Mouse (Mus musculus): ENCODE results near the gene Slc15a3.

Slc15a3 gene

GRCm38 (mm10) chr19:10869241-10869885 is 29.8 kb downstream of the Slc15a3 start:
- no peak for DNase-seq (ENCODE audit: low spot score in 2 of 2)

GRCm38 (mm10) chr19:10869886-10870527 is 30.5 kb downstream of the Slc15a3 start, which contains the start of gene Tmem132a:
Gene Tmem132a (minus strand): TSS chr19:10869940.
- no peak for DNase-seq (ENCODE audit: low spot score in 2 of 2)

GRCm38 (mm10) chr19:10870676-10871075 is 31.1 kb downstream of the Slc15a3 start:
- no peak for DNase-seq (ENCODE audit: low spot score in 2 of 2)

GRCm38 (mm10) chr19:10871328-10871961 is 31.9 kb downstream of the Slc15a3 start:
- DNase-seq (ENCODE audit: low spot score in 2 of 2), result no peak

- DNase-seq (ENCODE audit: low spot score in 2 of 2), result no peak
Measured at GRCm38 (mm10) chr19:10878201-10878837, 38.8 kb downstream of the Slc15a3 start.

GRCm38 (mm10) chr19:10880085-10880974 is 40.8 kb downstream of the Slc15a3 start:
- DNase-seq (ENCODE audit: low spot score in 2 of 2), result peak; percentile 53 to 82

- peak in 1 of 2 experiments; percentile 3 for DNase-seq (ENCODE audit: low spot score in 2 of 2)
Measured at GRCm38 (mm10) chr19:10880975-10881425, 41.5 kb downstream of the Slc15a3 start.

GRCm38 (mm10) chr19:10881426-10882154 is 42.1 kb downstream of the Slc15a3 start, which contains the start of gene Tmem109:
Gene Tmem109 (minus strand): TSS chr19:10882001.
- peak; percentile 81 to 85 for DNase-seq (ENCODE audit: low spot score in 2 of 2)

GRCm38 (mm10) chr19:10892201-10892600 is 52.7 kb downstream of the Slc15a3 start:
- no peak for DNase-seq (ENCODE audit: low spot score in 2 of 2)

GRCm38 (mm10) chr19:10895016-10895528 is 55.5 kb downstream of the Slc15a3 start, which contains the start of gene Prpf19:
Gene Prpf19 (plus strand): TSS chr19:10895231.
- DNase-seq (ENCODE audit: low spot score in 2 of 2), result peak; percentile 96

- no peak for DNase-seq (ENCODE audit: low spot score in 2 of 2)
Measured at GRCm38 (mm10) chr19:10895708-10896107, 56.2 kb downstream of the Slc15a3 start.

GRCm38 (mm10) chr19:10896849-10897248 is 57.3 kb downstream of the Slc15a3 start:
- DNase-seq (ENCODE audit: low spot score in 2 of 2), result no peak

- no peak for DNase-seq (ENCODE audit: low spot score in 2 of 2)
Measured at GRCm38 (mm10) chr19:10897491-10897890, 58.0 kb downstream of the Slc15a3 start.

- DNase-seq (ENCODE audit: low spot score in 2 of 2), result no peak
Measured at GRCm38 (mm10) chr19:10900315-10900714, 60.8 kb downstream of the Slc15a3 start.

- DNase-seq (ENCODE audit: low spot score in 2 of 2), result no peak
Measured at GRCm38 (mm10) chr19:10901046-10901445, 61.5 kb downstream of the Slc15a3 start.

- no peak for DNase-seq (ENCODE audit: low spot score in 2 of 2)
Measured at GRCm38 (mm10) chr19:10904512-10904911, 65.0 kb downstream of the Slc15a3 start.

- no peak for DNase-seq (ENCODE audit: low spot score in 2 of 2)
Measured at GRCm38 (mm10) chr19:10904927-10905727, 65.6 kb downstream of the Slc15a3 start.

GRCm38 (mm10) chr19:10905728-10906000 is 66.1 kb downstream of the Slc15a3 start:
- no peak for DNase-seq (ENCODE audit: low spot score in 2 of 2)

- DNase-seq (ENCODE audit: low spot score in 2 of 2), result peak; percentile 24 to 55
Measured at GRCm38 (mm10) chr19:10907891-10908290, 68.4 kb downstream of the Slc15a3 start.
